Mouse (Mus musculus) adrenal gland, adult 18-20 months (tissue): ENCODE measurements at regions not wholly inside any gene's neighbourhood (a gene's known extent, or its start where the extent isn't known, plus 50 kb on each side); places are given as distances from the start of the nearest gene placed in this dataset.

Experiments
- DNase-seq, 2 experiments: peaks; one replicate each; pipeline ENCODE4 v3.0.0; 2021 to 2022; ENCODE audit warnings: low spot score in 2 of 2

- DNase-seq = no peak
These were observed 53.2 kb upstream of the Lef1 start for GRCm38 (mm10) chr3:131056893-131057660.

GRCm38 (mm10) chr3:131054241-131054972, 55.9 kb upstream of the Lef1 start:
- no peak for DNase-seq

- DNase-seq = no peak
These were observed 62.6 kb upstream of the Lef1 start for GRCm38 (mm10) chr3:131047716-131048115.

GRCm38 (mm10) chr3:131046412-131046811, 63.9 kb upstream of the Lef1 start:
- no peak for DNase-seq

GRCm38 (mm10) chr3:131040214-131040825, 70.0 kb upstream of the Lef1 start:
- no peak for DNase-seq

- DNase-seq = no peak
These were observed 73.2 kb upstream of the Lef1 start for GRCm38 (mm10) chr3:131037095-131037494.

- DNase-seq = no peak
These were observed 75.5 kb upstream of the Lef1 start for GRCm38 (mm10) chr3:131034774-131035173.

- no peak for DNase-seq
These were observed 83.9 kb upstream of the Lef1 start for GRCm38 (mm10) chr3:131026336-131026735.

GRCm38 (mm10) chr3:131019163-131019956, 90.9 kb upstream of the Lef1 start:
- no peak for DNase-seq

- DNase-seq = no peak
These were observed 92.4 kb upstream of the Lef1 start for GRCm38 (mm10) chr3:131017899-131018298.

- no peak for DNase-seq
These were observed 94.2 kb upstream of the Lef1 start for GRCm38 (mm10) chr3:131016104-131016503.

GRCm38 (mm10) chr3:131014092-131014716, 96.1 kb upstream of the Lef1 start:
- no peak for DNase-seq

GRCm38 (mm10) chr3:131000701-131001100, 109.6 kb upstream of the Lef1 start:
- DNase-seq = no peak

GRCm38 (mm10) chr3:131000252-131000651, 110.0 kb upstream of the Lef1 start:
- no peak for DNase-seq

GRCm38 (mm10) chr3:130999818-131000217, 110.5 kb upstream of the Lef1 start:
- no peak for DNase-seq

GRCm38 (mm10) chr3:130998433-130998832, 111.8 kb upstream of the Lef1 start:
- no peak for DNase-seq

GRCm38 (mm10) chr3:130996786-130997185, 113.5 kb upstream of the Lef1 start:
- DNase-seq = no peak

- DNase-seq = no peak
These were observed 118.3 kb upstream of the Lef1 start for GRCm38 (mm10) chr3:130991971-130992370.

- DNase-seq = no peak
These were observed 123.6 kb upstream of the Lef1 start for GRCm38 (mm10) chr3:130986708-130987107.

GRCm38 (mm10) chr3:130986101-130986500, 124.2 kb upstream of the Lef1 start:
- DNase-seq = no peak

GRCm38 (mm10) chr3:130981566-130981965, 128.7 kb upstream of the Lef1 start:
- DNase-seq = no peak
